Mouse (Mus musculus): Measurements from ENCODE around the gene Gm10272. TPM values are rescaled to one million over a fixed set of nuclear protein-coding genes. Genes with fewer than 3 reads are reported as not detected.
"Not testable (repeated sequence)": the region's sequence is repeated elsewhere in the genome, so short reads cannot be mapped to it uniquely, and the experiment has no call there.

Gene Gm10272
- total RNA-seq, 2 experiments from 2014 or later = not detected

DNA sequence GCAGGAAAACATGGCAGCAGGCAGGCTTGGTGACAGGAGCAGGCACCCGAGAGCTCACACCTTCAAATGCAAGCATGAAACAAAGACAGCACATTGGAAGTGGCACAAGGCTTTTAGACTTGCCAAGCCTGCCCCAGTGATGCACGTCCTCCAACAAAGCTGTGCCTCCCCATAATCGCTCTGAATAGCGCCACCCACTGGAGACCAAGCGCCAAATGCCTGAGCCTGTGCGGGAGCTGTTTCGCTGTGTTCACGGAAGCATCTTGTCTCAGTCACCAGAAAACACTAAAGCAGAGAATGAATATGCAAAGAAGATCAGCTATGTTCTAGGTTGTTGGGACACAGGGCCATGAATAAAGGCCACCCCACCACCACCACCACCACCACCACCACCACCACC is 18.4 kb downstream of the Gm10272 start:
- ATAC-seq (replicated peaks; ENCODE audit: low FRiP score, poor library complexity, severe bottlenecking) = no peak

DNA sequence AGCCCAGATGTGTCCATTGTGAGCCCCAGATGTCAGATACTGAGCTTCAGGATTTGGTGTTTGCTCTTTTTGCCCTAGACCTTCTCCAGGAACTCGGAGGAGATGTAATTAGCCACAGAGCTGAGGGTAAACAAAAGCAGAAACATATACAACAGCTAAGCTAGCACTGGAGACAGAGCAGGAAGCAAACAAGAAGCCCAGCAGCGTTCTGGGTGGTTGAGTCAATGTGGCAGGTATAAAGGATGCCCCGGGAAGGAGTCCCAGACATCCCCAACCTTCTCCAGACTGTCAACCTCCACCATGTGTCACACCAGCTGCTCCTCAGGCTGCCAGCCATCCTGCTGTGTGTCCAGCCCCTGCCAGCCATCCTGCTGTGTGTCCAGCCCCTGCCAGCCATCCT is 19.8 kb downstream of the Gm10272 start, which contains the start of gene Gm10100:
Gene Gm10100, plus strand, starts transcription at position 301 of the 400 bp plus-strand sequence.
- ATAC-seq (replicated peaks; ENCODE audit: low FRiP score, poor library complexity, severe bottlenecking) = no peak

DNA sequence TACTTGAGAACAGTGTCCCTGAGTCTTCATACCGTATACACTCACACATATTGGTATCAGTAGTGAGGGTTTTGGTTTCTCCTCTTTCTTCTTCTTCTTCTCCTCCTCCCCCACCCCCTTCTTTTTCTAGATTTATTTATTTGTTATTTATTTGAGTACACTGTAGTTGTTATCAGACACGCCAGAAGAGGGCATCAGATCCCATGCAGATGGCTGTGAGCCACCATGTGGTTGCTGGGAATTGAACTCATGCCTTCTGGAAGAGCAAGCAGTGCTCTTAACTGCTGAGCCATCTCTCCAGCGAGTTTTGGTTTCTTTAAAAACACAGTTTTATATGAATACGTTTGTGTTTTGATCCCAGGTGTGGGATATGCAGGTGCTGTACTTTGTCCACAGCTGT is 21.9 kb downstream of the Gm10272 start:
- no peak for ATAC-seq (replicated peaks; ENCODE audit: low FRiP score, poor library complexity, severe bottlenecking)

DNA sequence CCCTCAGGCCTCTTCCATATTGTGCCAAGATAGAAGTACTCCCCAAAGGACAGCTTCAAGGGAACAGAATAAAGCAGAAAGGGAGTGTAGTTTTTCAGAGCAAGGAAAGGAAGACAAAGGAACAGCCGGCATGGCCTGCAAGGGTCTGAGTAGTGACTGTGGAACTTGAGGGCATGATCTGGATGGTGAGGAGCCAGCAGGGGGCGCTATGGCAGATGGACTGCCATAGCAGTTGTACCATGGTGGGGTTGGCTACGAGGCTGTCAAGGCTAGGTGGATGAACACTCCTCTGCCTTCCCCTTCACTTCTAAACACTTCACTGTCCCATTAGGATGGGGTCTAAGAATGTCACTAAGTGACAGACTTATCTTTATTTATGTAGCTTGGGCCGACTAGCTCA is 22.8 kb downstream of the Gm10272 start:
- no peak for ATAC-seq (replicated peaks; ENCODE audit: low FRiP score, poor library complexity, severe bottlenecking)

DNA sequence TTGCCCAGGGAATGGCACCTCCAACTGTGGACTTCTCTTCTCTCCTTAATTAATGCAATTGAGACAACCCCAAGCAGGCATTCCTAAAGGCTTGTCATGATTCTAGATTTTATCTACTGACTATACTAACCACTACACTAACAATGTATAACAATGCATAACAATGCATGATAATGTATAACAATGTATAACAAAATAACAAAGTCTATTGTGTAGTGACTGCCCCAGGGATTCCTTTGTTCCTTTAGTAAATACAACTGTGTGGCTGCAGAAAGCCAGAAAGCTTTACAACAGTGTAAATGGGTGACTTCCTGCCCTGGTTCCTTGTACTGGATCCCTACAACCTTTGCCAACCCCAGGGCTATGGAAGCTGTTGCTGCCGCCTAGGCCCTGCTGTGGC is 29.5 kb downstream of the Gm10272 start:
- ATAC-seq (replicated peaks; ENCODE audit: low FRiP score, poor library complexity, severe bottlenecking) = no peak

DNA sequence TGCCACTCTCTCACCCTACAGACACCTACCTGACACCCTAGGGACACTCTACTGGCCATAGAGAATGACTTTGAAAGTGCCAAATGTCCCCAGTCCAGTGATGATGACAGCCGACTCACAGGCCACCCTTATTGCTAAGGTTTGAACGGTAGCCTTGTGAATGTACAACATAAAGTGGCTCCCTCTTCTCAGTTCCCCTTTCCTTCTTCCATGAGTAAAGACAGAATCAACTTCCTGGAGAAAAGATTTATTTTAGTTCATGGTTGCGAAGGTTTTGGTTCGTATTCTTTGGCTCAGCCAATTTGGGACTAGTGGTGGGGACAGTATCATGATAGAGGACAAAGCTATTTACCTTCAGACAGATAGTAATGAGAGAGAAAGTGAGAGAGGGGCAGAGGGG is 32.5 kb downstream of the Gm10272 start:
- no peak for ATAC-seq (replicated peaks; ENCODE audit: low FRiP score, poor library complexity, severe bottlenecking)

DNA sequence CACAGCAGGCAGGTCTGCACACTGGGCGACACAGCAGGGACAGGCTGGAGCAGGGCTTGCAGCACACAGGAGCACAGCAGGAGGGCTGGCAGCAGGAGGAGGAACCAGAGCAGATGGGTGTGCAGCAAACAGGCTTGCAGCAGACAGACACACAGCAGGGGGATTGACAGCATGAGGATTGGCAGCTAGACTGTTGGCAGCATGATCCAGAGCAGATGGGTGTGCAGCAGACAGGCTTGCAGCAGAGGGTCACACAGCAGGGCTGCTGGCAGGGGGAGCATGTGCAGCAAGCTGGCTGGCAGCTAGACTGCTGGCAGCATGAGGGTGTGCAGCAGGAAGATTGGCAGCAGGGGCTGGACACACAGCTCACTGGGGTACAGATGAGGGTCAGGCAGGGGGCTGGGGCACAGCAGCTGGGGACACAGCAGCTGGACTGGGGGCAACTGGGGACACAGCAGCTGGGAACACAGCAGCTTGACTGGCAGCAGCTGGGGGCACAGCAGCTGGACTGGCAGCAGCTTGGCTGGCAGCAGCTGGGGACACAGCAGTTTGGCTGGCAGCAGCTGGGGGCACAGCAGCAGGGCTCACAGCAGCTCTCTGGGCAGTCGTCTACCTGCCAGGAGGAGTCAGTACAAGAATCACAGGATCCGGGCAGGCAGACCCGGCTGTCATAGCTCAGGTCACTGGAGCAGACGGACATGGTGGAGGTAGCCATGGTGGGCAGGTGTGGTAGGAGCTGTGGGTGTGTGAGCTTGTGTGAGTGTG is 35.7 kb downstream of the Gm10272 start, which contains the start of gene Gm18596:
Gene Gm18596, minus strand, starts transcription at position 715 of the 765 bp plus-strand sequence.
- not testable (repeated sequence) for ATAC-seq (replicated peaks; ENCODE audit: low FRiP score, poor library complexity, severe bottlenecking)

DNA sequence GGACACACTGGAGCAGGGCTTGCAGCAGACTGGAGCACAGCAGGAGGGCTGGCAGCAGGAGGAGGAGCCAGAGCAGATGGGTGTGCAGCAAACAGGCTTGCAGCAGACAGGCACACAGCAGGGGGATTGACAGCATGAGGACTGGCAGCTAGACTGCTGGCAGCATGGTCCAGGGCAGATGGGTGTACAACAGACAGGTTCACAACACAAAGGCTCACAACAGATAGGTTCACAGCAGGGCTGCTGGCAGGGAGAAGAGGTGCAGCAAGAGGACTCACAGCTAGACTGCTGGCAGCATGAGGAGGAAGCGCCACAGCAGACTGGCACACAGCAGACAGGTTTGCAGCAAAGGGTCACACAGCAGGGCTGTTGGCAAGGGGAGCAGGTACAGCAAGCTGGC is 44.3 kb downstream of the Gm10272 start:
- not testable (repeated sequence) for ATAC-seq (replicated peaks; ENCODE audit: low FRiP score, poor library complexity, severe bottlenecking)

DNA sequence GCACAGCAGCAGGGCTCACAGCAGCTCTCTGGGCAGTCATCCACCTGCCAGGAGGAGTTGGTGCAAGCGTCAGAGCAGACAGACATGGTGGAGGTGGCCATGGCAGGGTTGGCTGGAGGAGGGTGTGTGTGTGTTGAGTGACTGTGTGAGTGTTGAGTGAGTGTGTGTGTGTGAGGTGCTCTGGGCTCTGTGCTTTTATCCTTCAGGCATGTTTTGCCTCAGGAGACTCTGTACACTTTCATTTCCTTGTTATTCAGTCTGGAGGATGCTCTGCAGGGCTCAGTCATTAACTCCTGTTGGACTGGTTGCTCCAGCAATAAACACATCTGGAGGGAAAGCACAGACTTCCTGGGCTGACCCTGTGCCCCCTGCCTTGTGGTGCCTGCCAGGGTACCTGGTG is 44.8 kb downstream of the Gm10272 start, which contains the start of gene Gm9736:
Gene Gm9736, minus strand, starts transcription at position 101 of the 400 bp plus-strand sequence.
- not testable (repeated sequence) for ATAC-seq (replicated peaks; ENCODE audit: low FRiP score, poor library complexity, severe bottlenecking)

DNA sequence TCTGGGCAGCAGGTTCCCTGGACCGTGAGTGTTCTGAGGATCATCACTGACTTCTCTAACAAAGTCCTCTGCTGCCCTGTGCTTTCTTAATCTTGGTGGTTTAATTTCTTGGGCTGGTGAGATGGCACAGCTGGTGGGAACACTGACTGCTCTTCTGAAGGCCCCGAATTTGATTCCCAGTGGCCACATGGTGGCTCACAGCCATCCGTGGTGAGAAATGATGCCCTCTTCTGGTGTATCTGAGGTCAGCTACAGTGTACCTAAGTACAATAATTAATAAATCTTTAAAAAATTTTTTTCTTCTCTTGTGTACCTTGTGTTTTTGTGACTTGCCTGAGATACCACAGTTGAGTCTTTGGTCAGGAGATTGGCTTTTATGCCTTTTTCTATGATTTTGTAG is 45.9 kb downstream of the Gm10272 start:
- not testable (repeated sequence) for ATAC-seq (replicated peaks; ENCODE audit: low FRiP score, poor library complexity, severe bottlenecking)

DNA sequence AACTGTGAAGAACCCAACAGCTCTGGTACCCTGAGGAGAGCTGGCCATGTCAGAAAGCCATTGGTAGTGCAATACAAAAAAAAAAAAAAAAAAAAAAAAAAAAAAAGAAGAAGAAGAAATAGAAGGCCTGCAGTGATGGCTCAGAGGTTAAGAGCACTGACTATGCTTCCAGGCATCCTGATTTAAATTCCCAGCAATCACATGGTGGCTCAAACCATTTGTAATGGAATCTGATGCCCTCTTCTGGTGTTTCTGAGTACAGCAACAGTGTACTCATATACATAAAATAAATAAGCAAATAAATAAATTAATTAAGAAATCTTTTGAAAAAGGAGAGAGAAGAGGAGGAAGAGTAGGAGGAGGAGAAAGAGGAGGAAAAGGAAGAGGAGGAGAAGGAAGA is 47.0 kb downstream of the Gm10272 start:
- no peak for ATAC-seq (replicated peaks; ENCODE audit: low FRiP score, poor library complexity, severe bottlenecking)

Other genes starting within 250 kb of the Gm10272 start
- gene Fam207a, start 190.8 kb upstream of the Gm10272 start, total RNA-seq (2015; ENCODE audit: low replicate concordance) = 4.2 and 6.5 TPM in 2 replicates
- gene Fam207a, start 190.8 kb upstream of the Gm10272 start, total RNA-seq (2017; ENCODE audit: low replicate concordance) = 7.1 and 12.4 TPM in 2 replicates
- 74.2 and 79.6 TPM in 2 replicates for gene Itgb2, start 176.4 kb upstream of the Gm10272 start, total RNA-seq (2015; ENCODE audit: low replicate concordance)
- gene Itgb2, start 176.4 kb upstream of the Gm10272 start, total RNA-seq (2017; ENCODE audit: low replicate concordance) = 51.4 and 55.8 TPM in 2 replicates
- 58.8 and 73.6 TPM in 2 replicates for gene Pttg1ip, start 124.9 kb upstream of the Gm10272 start, total RNA-seq (2015; ENCODE audit: low replicate concordance)
- gene Pttg1ip, start 124.9 kb upstream of the Gm10272 start, total RNA-seq (2017; ENCODE audit: low replicate concordance) = 72.6 and 78.0 TPM in 2 replicates
- gene Sumo3, start 100.5 kb upstream of the Gm10272 start, total RNA-seq (2015; ENCODE audit: low replicate concordance) = 6.3 and 20.2 TPM in 2 replicates
- 30.7 and 32.1 TPM in 2 replicates for gene Sumo3, start 100.5 kb upstream of the Gm10272 start, total RNA-seq (2017; ENCODE audit: low replicate concordance)
- gene Gm49325, start 100.4 kb upstream of the Gm10272 start, total RNA-seq (2015; ENCODE audit: low replicate concordance) = not detected in 2 replicates
- not detected in 2 replicates for gene Gm49325, start 100.4 kb upstream of the Gm10272 start, total RNA-seq (2017; ENCODE audit: low replicate concordance)
- gene Ube2g2, start 84.4 kb upstream of the Gm10272 start, total RNA-seq (2015; ENCODE audit: low replicate concordance) = 6.1 and 7.5 TPM in 2 replicates
- 10.5 and 14.4 TPM in 2 replicates for gene Ube2g2, start 84.4 kb upstream of the Gm10272 start, total RNA-seq (2017; ENCODE audit: low replicate concordance)
- gene Tspear, start 20.1 kb upstream of the Gm10272 start, total RNA-seq (2015; ENCODE audit: low replicate concordance) = not detected in 2 replicates
- not detected in 2 replicates for gene Tspear, start 20.1 kb upstream of the Gm10272 start, total RNA-seq (2017; ENCODE audit: low replicate concordance)
- not detected in 2 replicates for gene Gm19402, start 15.9 kb upstream of the Gm10272 start, total RNA-seq (2015; ENCODE audit: low replicate concordance)
- gene Gm19402, start 15.9 kb upstream of the Gm10272 start, total RNA-seq (2017; ENCODE audit: low replicate concordance) = not detected in 2 replicates
- gene Gm9508, start 9.4 kb upstream of the Gm10272 start, total RNA-seq (2015; ENCODE audit: low replicate concordance) = not detected in 2 replicates
- not detected in 2 replicates for gene Gm9508, start 9.4 kb upstream of the Gm10272 start, total RNA-seq (2017; ENCODE audit: low replicate concordance)
- gene Gm10024, start 4.8 kb downstream of the Gm10272 start, total RNA-seq (2015; ENCODE audit: low replicate concordance) = not detected in 2 replicates
- not detected in 2 replicates for gene Gm10024, start 4.8 kb downstream of the Gm10272 start, total RNA-seq (2017; ENCODE audit: low replicate concordance)
- gene Gm10142, start 9.2 kb downstream of the Gm10272 start, total RNA-seq (2015; ENCODE audit: low replicate concordance) = not detected in 2 replicates
- not detected in 2 replicates for gene Gm10142, start 9.2 kb downstream of the Gm10272 start, total RNA-seq (2017; ENCODE audit: low replicate concordance)
- gene Krtap12-1, start 14.0 kb downstream of the Gm10272 start, total RNA-seq (2015; ENCODE audit: low replicate concordance) = not detected in 2 replicates
- not detected in 2 replicates for gene Krtap12-1, start 14.0 kb downstream of the Gm10272 start, total RNA-seq (2017; ENCODE audit: low replicate concordance)
- gene Gm10100, start 19.9 kb downstream of the Gm10272 start, total RNA-seq (2015; ENCODE audit: low replicate concordance) = not detected in 2 replicates
- not detected in 2 replicates for gene Gm10100, start 19.9 kb downstream of the Gm10272 start, total RNA-seq (2017; ENCODE audit: low replicate concordance)
- gene Gm18596, start 36.0 kb downstream of the Gm10272 start, total RNA-seq (2015; ENCODE audit: low replicate concordance) = not detected in 2 replicates
- not detected in 2 replicates for gene Gm18596, start 36.0 kb downstream of the Gm10272 start, total RNA-seq (2017; ENCODE audit: low replicate concordance)
- not detected in 2 replicates for gene Gm9736, start 44.7 kb downstream of the Gm10272 start, total RNA-seq (2015; ENCODE audit: low replicate concordance)
- not detected in 2 replicates for gene Gm9736, start 44.7 kb downstream of the Gm10272 start, total RNA-seq (2017; ENCODE audit: low replicate concordance)
- not detected in 2 replicates for gene Gm3233, start 53.1 kb downstream of the Gm10272 start, total RNA-seq (2015; ENCODE audit: low replicate concordance)
- not detected in 2 replicates for gene Gm3233, start 53.1 kb downstream of the Gm10272 start, total RNA-seq (2017; ENCODE audit: low replicate concordance)
- gene Gm3238, start 64.7 kb downstream of the Gm10272 start, total RNA-seq (2015; ENCODE audit: low replicate concordance) = not detected in 2 replicates
- gene Gm3238, start 64.7 kb downstream of the Gm10272 start, total RNA-seq (2017; ENCODE audit: low replicate concordance) = not detected in 2 replicates
- gene Gm7138, start 70.3 kb downstream of the Gm10272 start, total RNA-seq (2015; ENCODE audit: low replicate concordance) = not detected in 2 replicates
- gene Gm7138, start 70.3 kb downstream of the Gm10272 start, total RNA-seq (2017; ENCODE audit: low replicate concordance) = not detected in 2 replicates
- gene Gm3250, start 75.9 kb downstream of the Gm10272 start, total RNA-seq (2015; ENCODE audit: low replicate concordance) = not detected in 2 replicates
- not detected in 2 replicates for gene Gm3250, start 75.9 kb downstream of the Gm10272 start, total RNA-seq (2017; ENCODE audit: low replicate concordance)
- not detected in 2 replicates for gene Gm7137, start 81.6 kb downstream of the Gm10272 start, total RNA-seq (2015; ENCODE audit: low replicate concordance)
- not detected in 2 replicates for gene Gm7137, start 81.6 kb downstream of the Gm10272 start, total RNA-seq (2017; ENCODE audit: low replicate concordance)
- gene Gm9639, start 88.5 kb downstream of the Gm10272 start, total RNA-seq (2015; ENCODE audit: low replicate concordance) = not detected in 2 replicates
- not detected in 2 replicates for gene Gm9639, start 88.5 kb downstream of the Gm10272 start, total RNA-seq (2017; ENCODE audit: low replicate concordance)
- not detected in 2 replicates for gene Gm19668, start 92.5 kb downstream of the Gm10272 start, total RNA-seq (2015; ENCODE audit: low replicate concordance)
- gene Gm19668, start 92.5 kb downstream of the Gm10272 start, total RNA-seq (2017; ENCODE audit: low replicate concordance) = not detected in 2 replicates
- not detected in 2 replicates for gene Gm9507, start 105.2 kb downstream of the Gm10272 start, total RNA-seq (2015; ENCODE audit: low replicate concordance)
- gene Gm9507, start 105.2 kb downstream of the Gm10272 start, total RNA-seq (2017; ENCODE audit: low replicate concordance) = not detected in 2 replicates
- not detected in 2 replicates for gene Gm2696, start 108.1 kb downstream of the Gm10272 start, total RNA-seq (2015; ENCODE audit: low replicate concordance)
- not detected in 2 replicates for gene Gm2696, start 108.1 kb downstream of the Gm10272 start, total RNA-seq (2017; ENCODE audit: low replicate concordance)
- gene Krtap10-4, start 120.5 kb downstream of the Gm10272 start, total RNA-seq (2015; ENCODE audit: low replicate concordance) = not detected in 2 replicates
- gene Krtap10-4, start 120.5 kb downstream of the Gm10272 start, total RNA-seq (2017; ENCODE audit: low replicate concordance) = not detected in 2 replicates
- not detected in 2 replicates for gene Krtap10-10, start 129.3 kb downstream of the Gm10272 start, total RNA-seq (2015; ENCODE audit: low replicate concordance)
- gene Krtap10-10, start 129.3 kb downstream of the Gm10272 start, total RNA-seq (2017; ENCODE audit: low replicate concordance) = not detected in 2 replicates
- gene Gm36176, start 140.2 kb downstream of the Gm10272 start, total RNA-seq (2015; ENCODE audit: low replicate concordance) = not detected in 2 replicates
- not detected in 2 replicates for gene Gm36176, start 140.2 kb downstream of the Gm10272 start, total RNA-seq (2017; ENCODE audit: low replicate concordance)
- gene Gm10318, start 146.2 kb downstream of the Gm10272 start, total RNA-seq (2015; ENCODE audit: low replicate concordance) = not detected in 2 replicates
- not detected in 2 replicates for gene Gm10318, start 146.2 kb downstream of the Gm10272 start, total RNA-seq (2017; ENCODE audit: low replicate concordance)
- not detected in 2 replicates for gene Gm3285, start 155.3 kb downstream of the Gm10272 start, total RNA-seq (2015; ENCODE audit: low replicate concordance)
- not detected in 2 replicates for gene Gm3285, start 155.3 kb downstream of the Gm10272 start, total RNA-seq (2017; ENCODE audit: low replicate concordance)
- not detected in 2 replicates for gene Lrrc3, start 195.9 kb downstream of the Gm10272 start, total RNA-seq (2015; ENCODE audit: low replicate concordance)
- gene Lrrc3, start 195.9 kb downstream of the Gm10272 start, total RNA-seq (2017; ENCODE audit: low replicate concordance) = not detected in 2 replicates